Mouse (Mus musculus) brain, embryonic 14.5 days (tissue): ENCODE results near the gene Unc5cl.

ENCODE experiments used
- CTCF ChIP-seq: fragments of 200-500 bp; IDR thresholded peaks from 2 replicates; pipeline ENCODE4 v1.5.1; 2012; ENCODE audit warnings: inconsistent platforms, mild to moderate bottlenecking, moderate library complexity, borderline replicate concordance; ENCODE audit not compliant: insufficient read depth, insufficient read length; ENCODE audit errors: extremely low read depth
- POLR2A ChIP-seq: fragments of 200-500 bp; IDR thresholded peaks from 2 replicates; pipeline ENCODE4 v1.6.1; 2012; ENCODE audit warnings: mild to moderate bottlenecking, inconsistent platforms, borderline replicate concordance; ENCODE audit not compliant: poor library complexity, insufficient read depth, insufficient read length, severe bottlenecking; ENCODE audit errors: extremely low read depth

DNA sequence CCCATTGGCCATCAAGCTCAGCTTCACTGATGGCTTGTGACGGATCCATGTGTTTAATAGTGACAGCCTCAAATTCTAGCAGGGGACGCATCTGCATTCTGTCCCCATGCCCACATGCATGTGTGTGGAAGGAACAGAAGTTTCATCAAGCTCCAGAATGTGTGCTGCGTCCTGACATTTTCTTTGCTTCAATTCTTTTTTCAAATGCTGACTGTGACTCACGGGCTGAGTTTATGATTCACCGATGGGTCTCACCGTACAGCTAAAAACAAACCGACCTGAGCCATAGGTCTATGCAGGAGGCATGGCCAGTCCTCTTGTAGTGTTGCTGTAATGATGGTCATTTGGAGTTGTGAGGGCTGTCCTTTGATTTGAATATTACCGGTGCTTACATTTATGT is 110.2 kb downstream of the Unc5cl start:
- no peak for TF ChIP-seq CTCF
- TF ChIP-seq POLR2A: no peak
